Mouse (Mus musculus): ENCODE results near the gene Srrm2.

The Srrm2 gene

DNA sequence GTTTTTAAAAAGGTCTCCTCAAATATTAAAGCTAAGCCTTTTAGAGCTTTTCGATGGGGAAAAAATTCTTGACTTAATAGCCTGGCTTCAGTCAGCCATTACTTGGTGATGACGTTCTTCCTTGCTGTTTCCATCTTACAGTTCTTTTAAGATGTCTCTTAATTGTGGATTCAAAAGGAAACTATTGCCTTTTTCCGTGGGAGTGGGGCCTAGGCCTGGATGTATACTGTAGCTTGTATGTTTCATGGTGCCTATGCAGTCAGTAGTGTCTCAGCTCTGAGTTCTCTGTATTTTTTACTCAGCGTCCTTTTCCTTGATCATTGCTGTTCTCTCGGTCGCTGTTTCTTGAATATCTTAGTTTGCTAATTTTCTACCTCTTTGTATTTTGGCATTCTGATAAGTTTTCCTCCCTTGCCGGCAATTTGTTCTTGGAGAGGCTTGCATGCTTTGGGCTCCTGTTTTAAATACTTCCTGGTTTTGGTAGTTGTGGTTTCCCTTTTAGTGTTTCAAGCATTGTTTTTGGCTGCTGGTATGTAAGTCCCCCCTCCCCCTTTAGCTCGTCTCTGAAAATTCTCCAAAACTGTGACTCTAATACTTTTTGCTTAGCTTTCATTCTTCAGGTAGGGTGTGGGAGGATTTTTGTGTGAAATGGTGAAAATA, 14.2 kb downstream of the Srrm2 start:
- DNase-seq (ENCODE audit: low read depth in 2 of 2, low spot score in 2 of 2) = no peak

DNA sequence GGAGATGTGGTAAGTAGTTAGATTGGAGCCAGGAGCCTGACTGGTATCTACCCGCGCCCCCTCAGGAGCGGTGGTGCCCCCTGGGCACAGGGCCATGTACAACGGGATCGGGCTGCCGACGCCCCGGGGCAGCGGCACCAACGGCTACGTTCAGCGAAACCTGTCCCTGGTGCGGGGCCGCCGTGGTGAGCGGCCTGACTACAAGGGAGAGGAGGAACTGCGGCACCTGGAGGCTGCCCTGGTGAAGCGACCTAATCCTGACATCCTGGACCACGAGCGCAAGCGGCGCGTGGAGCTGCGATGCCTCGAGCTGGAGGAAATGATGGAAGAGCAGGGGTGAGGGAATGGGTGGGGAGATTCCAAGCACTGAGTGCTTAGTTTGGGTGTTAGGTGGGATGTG, 16.5 kb downstream of the Srrm2 start:
- DNase-seq (ENCODE audit: low read depth in 2 of 2, low spot score in 2 of 2) = no peak

- no peak for DNase-seq (ENCODE audit: low read depth in 2 of 2, low spot score in 2 of 2)
Observed at GRCm38 (mm10) chr17:23807918-23808317, 17.6 kb downstream of the Srrm2 start.

GRCm38 (mm10) chr17:23815641-23816040, 25.3 kb downstream of the Srrm2 start:
- DNase-seq (ENCODE audit: low read depth in 2 of 2, low spot score in 2 of 2) = no peak

DNA sequence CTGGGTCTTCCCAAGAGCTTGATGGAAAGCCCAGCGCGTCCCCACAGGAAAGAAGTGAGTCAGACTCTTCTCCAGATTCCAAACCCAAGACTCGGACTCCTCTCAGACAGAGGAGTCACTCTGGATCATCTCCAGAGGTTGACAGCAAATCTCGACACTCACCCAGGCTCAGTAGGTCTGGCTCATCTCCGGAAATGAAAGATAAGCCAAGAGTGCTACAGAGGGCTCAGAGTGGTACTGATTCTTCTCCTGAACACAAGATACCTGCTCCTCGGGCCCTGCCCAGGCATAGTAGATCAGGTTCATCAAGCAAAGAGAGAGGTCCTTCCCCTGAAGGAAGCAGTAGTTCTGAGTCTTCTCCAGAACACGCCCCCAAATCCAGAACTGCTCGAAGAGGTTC, 28.2 kb downstream of the Srrm2 start:
- DNase-seq (ENCODE audit: low read depth in 2 of 2, low spot score in 2 of 2) = no peak

DNA sequence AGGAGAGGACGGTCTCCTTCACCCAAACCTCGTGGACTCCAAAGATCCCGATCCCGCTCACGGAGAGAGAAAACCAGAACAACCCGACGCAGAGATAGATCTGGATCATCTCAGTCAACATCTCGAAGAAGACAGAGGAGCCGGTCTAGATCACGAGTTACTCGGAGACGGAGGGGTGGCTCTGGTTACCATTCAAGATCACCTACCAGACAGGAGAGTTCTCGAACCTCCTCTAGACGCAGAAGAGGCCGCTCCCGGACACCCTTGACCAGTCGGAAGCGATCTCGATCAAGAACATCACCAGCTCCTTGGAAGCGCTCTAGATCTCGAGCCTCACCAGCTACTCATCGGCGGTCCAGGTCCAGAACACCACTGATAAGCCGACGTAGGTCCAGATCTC, 28.9 kb downstream of the Srrm2 start:
- no peak for DNase-seq (ENCODE audit: low read depth in 2 of 2, low spot score in 2 of 2)

- DNase-seq (ENCODE audit: low read depth in 2 of 2, low spot score in 2 of 2) = no peak
Observed at GRCm38 (mm10) chr17:23820731-23821130, 30.4 kb downstream of the Srrm2 start.

DNA sequence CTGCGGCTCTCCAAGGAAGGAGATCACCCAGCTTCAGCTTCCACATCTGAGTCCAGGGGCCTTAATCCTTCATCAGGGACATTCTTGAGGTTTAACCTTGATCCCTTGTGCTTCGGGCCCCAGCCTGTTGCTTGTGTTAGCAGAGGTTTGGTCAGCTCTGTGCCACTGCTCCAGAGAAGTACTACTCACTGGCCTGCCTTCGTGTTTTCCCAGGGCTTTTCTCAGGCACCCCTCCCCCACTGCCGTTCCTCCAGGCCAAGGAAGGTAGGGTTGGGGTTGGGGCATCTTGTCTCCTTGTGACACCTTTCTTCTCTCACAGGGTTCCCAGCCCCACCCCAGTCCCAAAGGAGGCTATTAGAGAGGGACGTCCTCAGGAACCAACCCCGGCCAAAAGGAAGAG, 31.8 kb downstream of the Srrm2 start:
- DNase-seq (ENCODE audit: low read depth in 2 of 2, low spot score in 2 of 2) = no peak

GRCm38 (mm10) chr17:23823018-23823417, 32.7 kb downstream of the Srrm2 start:
- no peak for DNase-seq (ENCODE audit: low read depth in 2 of 2, low spot score in 2 of 2)

- DNase-seq (ENCODE audit: low read depth in 2 of 2, low spot score in 2 of 2) = no peak
Observed at GRCm38 (mm10) chr17:23823614-23824013, 33.3 kb downstream of the Srrm2 start.

DNA sequence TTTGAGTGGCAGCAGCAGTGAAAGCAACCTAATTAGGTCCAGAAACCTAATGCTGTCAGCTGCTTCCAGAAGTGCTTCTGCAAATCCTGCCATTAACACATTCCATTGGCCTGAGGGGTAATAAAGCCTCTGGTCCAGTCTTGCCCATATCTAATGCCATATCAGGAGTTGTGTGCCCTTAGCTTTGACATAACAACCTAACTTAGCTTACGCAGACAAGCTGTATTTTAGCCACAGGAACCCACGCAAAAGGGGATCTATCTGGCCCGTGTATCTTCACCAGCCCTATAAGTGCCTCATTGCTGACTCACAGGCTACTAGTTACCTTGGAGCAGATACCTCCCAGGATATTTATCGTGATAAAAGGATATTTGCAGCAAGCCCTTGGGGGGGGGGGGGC, 35.3 kb downstream of the Srrm2 start:
- DNase-seq (ENCODE audit: low read depth in 2 of 2, low spot score in 2 of 2) = no peak

GRCm38 (mm10) chr17:23828271-23829001, 38.1 kb downstream of the Srrm2 start:
- peak; percentile 51 to 52 for DNase-seq (ENCODE audit: low read depth in 2 of 2, low spot score in 2 of 2)

GRCm38 (mm10) chr17:23829064-23829619, 38.8 kb downstream of the Srrm2 start, which contains the start of gene Elob:
Gene Elob, minus strand, starts transcription at chr17:23829136.
- DNase-seq (ENCODE audit: low read depth in 2 of 2, low spot score in 2 of 2) = peak; percentile 78 to 81

DNA sequence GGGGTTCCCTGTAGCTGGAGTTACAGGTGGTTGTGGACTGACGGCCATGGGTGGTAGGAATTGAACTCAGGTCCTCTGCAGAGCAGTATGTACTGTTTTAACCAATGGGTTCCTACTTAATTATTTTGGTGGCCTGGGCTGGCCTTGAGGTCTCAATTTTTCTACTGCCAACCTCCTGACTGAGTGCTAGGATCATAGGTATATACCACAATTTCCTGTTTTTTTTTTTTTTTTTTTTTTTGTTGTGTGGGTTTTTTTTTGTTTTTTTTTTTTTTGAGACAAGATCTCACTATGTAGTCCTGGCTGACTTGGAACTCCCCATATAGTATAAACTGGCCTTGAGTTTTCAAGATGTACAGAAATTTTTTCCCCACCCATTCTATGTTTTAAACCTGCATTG, 40.9 kb downstream of the Srrm2 start:
- DNase-seq (ENCODE audit: low read depth in 2 of 2, low spot score in 2 of 2) = no peak

GRCm38 (mm10) chr17:23836006-23836575, 45.8 kb downstream of the Srrm2 start, which contains the start of gene Prss33:
Gene Prss33, minus strand, starts transcription at chr17:23836056.
- no peak for DNase-seq (ENCODE audit: low read depth in 2 of 2, low spot score in 2 of 2)

DNA sequence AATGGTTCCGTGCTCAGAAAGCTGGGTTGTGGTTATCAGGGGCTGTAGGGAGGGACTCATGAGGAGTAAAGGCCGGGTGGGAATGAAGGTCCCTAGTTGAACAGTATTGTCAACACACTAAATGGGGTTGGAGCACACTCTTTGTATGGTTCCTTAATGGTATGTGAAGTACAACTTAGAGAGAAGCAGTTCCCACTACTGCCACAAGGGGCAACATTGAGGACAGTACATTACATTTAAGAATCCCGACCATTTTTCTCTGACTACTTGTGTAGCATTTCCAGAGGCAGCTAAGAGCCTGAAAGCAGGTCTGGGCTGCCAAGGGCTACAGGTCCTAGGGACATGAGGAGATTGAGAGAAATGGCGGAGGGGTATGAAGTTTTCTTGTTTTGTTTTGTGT, 50.8 kb downstream of the Srrm2 start:
- DNase-seq (ENCODE audit: low read depth in 2 of 2, low spot score in 2 of 2) = peak; percentile 57 to 73

DNA sequence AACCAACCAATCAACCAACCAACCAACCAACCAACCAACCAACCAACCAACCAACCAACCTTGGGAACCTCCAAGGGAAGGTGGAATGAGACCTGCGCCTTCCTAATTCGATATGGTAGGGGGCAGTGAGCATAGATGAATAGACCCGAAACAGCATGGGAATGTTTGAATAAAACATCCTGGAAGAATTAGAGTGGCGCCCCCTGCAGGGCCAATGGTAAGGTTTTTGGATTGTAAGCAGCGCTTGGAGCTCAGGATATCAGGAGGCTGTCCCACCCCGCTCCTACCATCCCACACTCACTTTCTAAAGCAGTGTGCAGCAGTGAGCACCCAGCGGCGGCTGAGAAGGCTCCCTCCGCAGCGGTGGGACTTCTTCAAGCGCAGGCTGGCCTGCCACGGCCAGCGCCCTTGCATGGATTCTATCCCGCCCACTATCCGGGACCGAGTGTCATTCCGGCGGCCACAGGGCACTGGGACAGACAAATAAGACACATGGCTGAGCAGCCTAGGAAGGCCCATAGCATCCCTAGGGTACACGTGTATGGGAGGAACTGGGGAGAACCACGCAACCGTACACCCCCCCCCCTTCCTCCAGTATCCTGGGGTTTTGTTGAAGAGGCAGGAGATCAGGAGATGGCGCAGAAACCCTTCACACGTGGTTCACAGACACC, 52.9 kb downstream of the Srrm2 start:
- no peak for DNase-seq (ENCODE audit: low read depth in 2 of 2, low spot score in 2 of 2)

DNA sequence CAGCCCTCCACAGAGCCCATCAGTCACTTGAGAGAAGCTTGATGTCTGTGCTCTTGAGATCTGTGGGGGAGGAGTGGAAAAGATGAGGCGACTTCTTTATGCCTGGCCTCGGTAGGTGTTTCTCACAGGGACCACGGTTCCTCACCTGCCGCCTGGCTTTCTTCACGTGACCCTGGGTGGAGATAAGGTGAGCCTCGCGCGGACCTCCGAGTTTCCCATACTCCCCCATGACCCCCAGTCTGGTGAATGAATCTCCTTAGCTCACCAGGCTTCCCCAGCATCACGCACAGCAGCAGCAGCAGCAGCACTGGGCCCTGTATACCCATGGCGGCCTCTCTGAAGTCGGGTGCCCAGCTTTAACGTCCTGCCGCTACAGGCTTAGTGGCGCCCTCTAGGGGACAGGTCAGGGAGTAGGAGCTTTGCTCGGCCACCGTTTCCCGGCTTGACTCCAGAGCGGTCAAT, 53.5 kb downstream of the Srrm2 start, which contains the start of the genes Prss32 and Prss41:
Gene Prss32, plus strand, starts transcription at position 44 of the 462 bp plus-strand sequence.
Gene Prss41, minus strand, starts transcription at position 361 of the 462 bp plus-strand sequence.
- peak; percentile 66 to 67 for DNase-seq (ENCODE audit: low read depth in 2 of 2, low spot score in 2 of 2)

- DNase-seq (ENCODE audit: low read depth in 2 of 2, low spot score in 2 of 2) = no peak
Observed at GRCm38 (mm10) chr17:23850028-23850427, 59.7 kb downstream of the Srrm2 start.

DNA sequence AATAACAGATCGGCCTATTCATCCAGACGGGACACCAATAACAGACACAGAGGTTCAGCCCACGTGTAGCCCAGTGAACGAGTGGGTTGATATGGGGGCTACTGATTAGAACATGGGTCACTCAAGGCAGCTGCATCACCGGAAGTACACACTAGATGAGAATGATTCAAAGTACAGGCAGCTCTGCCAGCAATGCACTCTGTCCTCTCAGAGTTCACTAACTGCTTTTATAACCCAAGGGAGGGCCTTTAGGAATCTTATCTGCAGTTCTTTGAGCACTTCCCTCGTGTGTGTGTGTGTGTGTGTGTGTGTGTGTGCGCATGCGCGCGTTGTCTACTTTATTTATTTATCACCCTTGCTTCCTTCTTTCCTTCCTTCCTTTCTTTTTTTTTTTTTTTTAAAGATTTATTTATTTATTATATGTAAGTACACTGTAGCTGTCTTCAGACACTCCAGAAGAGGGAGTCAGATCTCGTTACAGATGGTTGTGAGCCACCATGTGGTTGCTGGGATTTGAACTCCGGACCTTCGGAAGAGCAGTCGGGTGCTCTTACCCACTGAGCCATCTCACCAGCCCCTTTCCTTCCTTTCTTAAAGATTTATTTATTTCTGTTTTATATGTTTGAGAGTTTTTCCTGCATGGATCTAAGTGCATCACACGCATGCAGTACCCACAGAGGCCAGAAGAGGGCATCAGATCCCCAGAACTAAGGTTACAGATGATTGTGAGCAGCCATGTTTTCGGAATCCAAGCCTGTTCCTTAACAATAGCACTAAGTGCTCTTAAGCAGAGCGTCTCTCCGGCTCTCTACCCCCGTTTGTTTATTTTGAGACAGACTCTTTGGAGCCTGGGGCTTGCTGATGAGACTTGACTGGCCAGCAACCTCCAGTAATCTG, 60.8 kb downstream of the Srrm2 start:
- peak; percentile 45 to 71 for DNase-seq (ENCODE audit: low read depth in 2 of 2, low spot score in 2 of 2)
